Mouse (Mus musculus) 3T3-L1 (cell line): ENCODE measurements at regions not wholly inside any gene's neighbourhood (a gene's known extent, or its start where the extent isn't known, plus 50 kb on each side); places are given as distances from the start of the nearest gene placed in this dataset.
A peak's percentile ranks its signal among the peaks of the same experiment; 100 is the strongest.

Experiments
- DNase-seq: peaks from one replicate; pipeline ENCODE4 v3.0.0-alpha.2; 2015; ENCODE audit warnings: low read depth, low spot score

GRCm38 (mm10) chr11:56901201-56901600 is 110.0 kb upstream of the Gria1 start:
- DNase-seq, result peak; percentile 76

GRCm38 (mm10) chr11:56925368-56925896 is 85.8 kb upstream of the Gria1 start:
- no peak for DNase-seq

- no peak for DNase-seq
Measured at GRCm38 (mm10) chr11:56932766-56933165, 78.4 kb upstream of the Gria1 start.

- no peak for DNase-seq
Measured at GRCm38 (mm10) chr11:56952357-56952756, 58.8 kb upstream of the Gria1 start.

- DNase-seq, result no peak
Measured at GRCm38 (mm10) chr11:56957824-56958223, 53.4 kb upstream of the Gria1 start.
